Mouse (Mus musculus) CH12.LX (cell line): ENCODE results near the gene Vstm2l. TPM values are rescaled to one million over a fixed set of nuclear protein-coding genes. Genes with fewer than 3 reads are reported as not detected.

Experiments
- DNase-seq: peaks from one replicate; pipeline ENCODE4 v3.0.0-alpha.2; 2013; ENCODE audit errors: extremely low read depth
- H3K27ac ChIP-seq: 2 replicates; pipeline ENCODE4 v1.5.1; 2012; ENCODE audit warnings: low read depth, mild to moderate bottlenecking, control low read depth, moderate library complexity; ENCODE audit not compliant: insufficient read depth
- H3K27me3 ChIP-seq: replicated peaks from 2 replicates; pipeline ENCODE3; 2012; ENCODE audit warnings: inconsistent platforms
- H3K36me3 ChIP-seq, 2 experiments: replicated peaks in 1 of 2; 2 replicates each; pipeline versions ENCODE3 to v1.6.1; 2012; ENCODE audit warnings: inconsistent platforms in 1 of 2, low read length in 1 of 2, mild to moderate bottlenecking in 1 of 2, mixed read lengths in 1 of 2, moderate library complexity in 1 of 2; ENCODE audit not compliant: control insufficient read depth in 1 of 2, insufficient read depth in 1 of 2
- H3K4me1 ChIP-seq, 2 experiments: 2 replicates each; pipeline ENCODE4 v1.6.1; 2012; ENCODE audit warnings: inconsistent platforms in 1 of 2, moderate library complexity in 1 of 2; ENCODE audit not compliant: insufficient read depth in 2 of 2, control insufficient read depth in 1 of 2
- H3K4me2 ChIP-seq: 2 replicates; pipeline ENCODE4 v1.6.1; 2012; ENCODE audit warnings: low read depth, mild to moderate bottlenecking, control low read depth; ENCODE audit not compliant: poor library complexity, insufficient read depth, severe bottlenecking
- H3K4me3 ChIP-seq, 3 experiments: fragments of 150-350 bp in 1 of 3; sonication (generic) in 1 of 3; replicated peaks in 1 of 3; 2 replicates each; pipeline versions ENCODE3 to v1.5.1; 2011 to 2012; ENCODE audit warnings: low read depth in 2 of 3, low read length in 2 of 3, mild to moderate bottlenecking in 2 of 3, moderate library complexity in 2 of 3, control low read depth in 1 of 3, improper control_type of control experiment in 1 of 3, inconsistent platforms in 1 of 3, mixed read lengths in 1 of 3; ENCODE audit not compliant: poor library complexity in 1 of 3
- H3K79me2 ChIP-seq: replicated peaks from 2 replicates; pipeline ENCODE4 v1.6.1; 2012; ENCODE audit warnings: mild to moderate bottlenecking, moderate library complexity; ENCODE audit not compliant: control insufficient read depth, poor library complexity, insufficient read depth, severe bottlenecking; ENCODE audit errors: extremely low read depth
- H3K9ac ChIP-seq: 2 replicates; pipeline ENCODE4 v1.6.1; 2012; ENCODE audit warnings: low read depth, mild to moderate bottlenecking, control low read depth, moderate library complexity; ENCODE audit not compliant: insufficient read depth
- H3K9me3 ChIP-seq: replicated peaks from 2 replicates; pipeline ENCODE3; 2012; ENCODE audit warnings: low read length, inconsistent platforms, mixed read lengths
- CHD1 ChIP-seq: IDR thresholded peaks from 2 replicates; pipeline ENCODE4 v1.6.1; 2012; ENCODE audit warnings: low read depth, low read length, improper control_type of control experiment, inconsistent platforms
- E2F4 ChIP-seq: IDR thresholded peaks from 2 replicates; pipeline ENCODE4 v1.6.1; 2011; ENCODE audit warnings: low read depth, low read length, improper control_type of control experiment; ENCODE audit not compliant: insufficient replicate concordance
- HCFC1 ChIP-seq: IDR thresholded peaks from 2 replicates; pipeline ENCODE4 v1.6.1; 2012; ENCODE audit warnings: low read depth, mild to moderate bottlenecking, inconsistent platforms, low read length, improper control_type of control experiment
- KAT2A ChIP-seq: IDR thresholded peaks from 2 replicates; pipeline ENCODE4 v1.6.1; 2012; ENCODE audit warnings: low read length, improper control_type of control experiment, inconsistent platforms; ENCODE audit not compliant: insufficient replicate concordance
- MAFK ChIP-seq: IDR thresholded peaks from 2 replicates; pipeline ENCODE4 v1.6.1; 2011; ENCODE audit warnings: low read length, improper control_type of control experiment; ENCODE audit not compliant: insufficient replicate concordance
- MXI1 ChIP-seq: IDR thresholded peaks from 2 replicates; pipeline ENCODE4 v1.6.1; 2011; ENCODE audit warnings: mild to moderate bottlenecking, low read depth, low read length, improper control_type of control experiment
- MYC ChIP-seq: IDR thresholded peaks from 2 replicates; pipeline ENCODE4 v1.6.1; 2011; ENCODE audit warnings: low read depth, mild to moderate bottlenecking, improper control_type of control experiment, low read length
- POLR2A ChIP-seq: IDR thresholded peaks from 2 replicates; pipeline ENCODE4 v1.6.1; 2011; ENCODE audit warnings: low read depth, mild to moderate bottlenecking, improper control_type of control experiment, low read length
- POLR2AphosphoS2 ChIP-seq: IDR thresholded peaks from 2 replicates; pipeline ENCODE4 v1.6.1; 2011; ENCODE audit warnings: low read depth, low read length, improper control_type of control experiment
- UBTF ChIP-seq: IDR thresholded peaks from 2 replicates; pipeline ENCODE4 v1.6.1; 2012; ENCODE audit warnings: low read depth, mild to moderate bottlenecking, inconsistent platforms, low read length, improper control_type of control experiment, moderate library complexity
- ZMIZ1 ChIP-seq: IDR thresholded peaks from 2 replicates; pipeline ENCODE4 v1.6.1; 2012; ENCODE audit warnings: low read depth, mild to moderate bottlenecking, inconsistent platforms, low read length, improper control_type of control experiment
- dilution Hi-C: fragments of 300-500 bp; cut with MboI; formaldehyde crosslinking; loops from 2 replicates; pipeline ENCODE4 v1.14.3; 2020; ENCODE audit warnings: low sequenced_read_pairs; ENCODE audit not compliant: extremely low pct_unique_long_range_greater_than_20kb, extremely low pct_ligation_motif_present
- in situ Hi-C: fragments of 300-500 bp; cut with MboI; formaldehyde crosslinking; loops from 3 replicates; pipeline ENCODE4 v1.14.3; 2019; ENCODE audit warnings: low sequenced_read_pairs, low pct_ligation_motif_present, low pct_unique_long_range_greater_than_20kb, mixed read lengths
- polyA plus RNA-seq: library from polyadenylated mRNA; unstranded; fragments of >175 nt; gene quantifications from 2 replicates; pipeline ENCODE4 v1.2.1, GENCODE M21; 2012; ENCODE audit warnings: low read depth; ENCODE audit not compliant: insufficient read length
- total RNA-seq, 2 experiments: library from RNA; depleted of rRNA; stranded (reverse); fragments of 300-350 nt in 1 of 2; fragments of >200 nt in 1 of 2; gene quantifications; 2 replicates each; pipeline ENCODE4 v1.2.3; 2012 to 2014

The Vstm2l gene
- total and polyA plus RNA-seq, 3 experiments = not detected

DNA sequence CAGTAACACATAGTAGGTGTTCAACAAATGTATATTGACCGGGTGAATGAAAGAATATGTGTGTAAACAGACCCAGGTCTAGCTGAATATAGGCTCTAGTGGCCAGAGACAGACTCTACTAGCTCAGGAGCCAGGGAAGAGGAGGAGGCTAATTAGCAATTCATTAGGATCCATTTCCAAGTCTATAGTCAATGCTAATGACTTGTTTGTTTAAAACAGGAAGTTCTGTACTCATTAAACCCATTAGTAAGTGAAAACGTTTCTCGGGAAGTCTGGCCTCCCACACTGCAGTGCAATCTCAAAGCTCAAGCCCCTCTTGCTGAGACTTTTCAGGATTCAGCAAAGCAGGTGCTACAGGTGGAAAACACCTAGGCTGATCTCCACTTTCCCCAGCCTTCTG is 53.4 kb downstream of the Vstm2l start:
- no peak for TF ChIP-seq ZMIZ1
- TF ChIP-seq UBTF = no peak
- DNase-seq = no peak
- Histone ChIP-seq H3K4me2 (no peak overlapping the region), H3K9me3 (no peaks in the 10 kb centered on the region), H3K4me1 (no peaks in the 10 kb centered on the region), H3K36me3 (no peaks in the 10 kb centered on the region), H3K9ac (no peak overlapping the region), H3K79me2 (no peaks in the 10 kb centered on the region), H3K4me3 (no peak overlapping the region), H3K27me3 (peaks cover 14% of the 10 kb centered on the region), H3K27ac (no peak overlapping the region)
- dilution Hi-C loops (no loop called here), in situ Hi-C loops (no loop called here)

DNA sequence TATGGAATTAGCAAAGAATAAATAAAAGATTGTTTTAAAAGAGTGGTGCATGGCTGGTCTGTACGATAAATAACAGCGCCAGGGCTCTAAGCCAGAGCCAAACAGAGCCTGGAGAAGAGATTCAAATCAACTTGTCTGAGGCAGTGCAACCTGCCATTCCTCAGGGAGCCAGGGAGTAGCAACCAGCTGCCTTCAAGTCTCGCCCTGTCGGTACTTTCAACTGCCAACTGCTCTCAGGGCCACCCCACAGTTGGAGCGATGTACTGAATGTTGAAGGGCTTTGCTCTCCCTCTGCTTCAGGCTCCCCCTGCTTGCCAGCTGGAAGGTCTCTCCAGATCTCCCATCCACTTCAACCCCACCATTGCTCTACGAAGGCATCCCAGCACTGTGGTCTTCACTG is 55.7 kb downstream of the Vstm2l start:
- no peaks in the 10 kb centered on the region for H3K36me3 ChIP-seq
- TF ChIP-seq HCFC1 (no peak), MXI1 (no peak), MYC (no peak), E2F4 (no peak), POLR2AphosphoS2 (no peak), CHD1 (no peak), ZMIZ1 (no peak)
- in situ Hi-C loops = no loop called here
- no peak overlapping the region for H3K27ac ChIP-seq
- H3K27me3 ChIP-seq = peaks cover 20% of the 10 kb centered on the region
- H3K4me1 ChIP-seq = no peaks in the 10 kb centered on the region
- dilution Hi-C loops = no loop called here
- no peak overlapping the region for H3K9ac ChIP-seq
- H3K4me3 ChIP-seq = no peak overlapping the region
- H3K4me2 ChIP-seq = no peak overlapping the region
- H3K9me3 ChIP-seq = no peaks in the 10 kb centered on the region
- H3K79me2 ChIP-seq = no peaks in the 10 kb centered on the region
- no peak for DNase-seq

DNA sequence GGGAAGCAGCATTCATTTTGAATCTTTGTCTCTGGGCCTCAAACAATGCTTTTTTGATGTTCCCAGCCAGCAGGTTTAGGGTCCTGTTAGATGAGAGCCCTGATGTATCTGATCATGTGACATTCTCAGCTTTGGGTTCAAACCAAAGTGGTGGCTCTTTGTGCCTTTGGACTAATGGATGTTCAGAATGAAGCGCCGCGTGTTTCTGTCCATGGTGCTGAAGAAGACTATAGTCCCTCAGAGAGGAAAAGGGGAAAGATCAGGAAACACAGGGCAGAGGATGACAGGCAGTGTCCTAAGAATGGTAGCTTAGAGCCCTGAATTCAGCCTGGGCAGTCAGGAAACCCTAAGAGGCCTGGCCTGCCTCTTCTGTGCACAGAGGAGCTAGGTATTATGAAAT is 56.2 kb downstream of the Vstm2l start:
- in situ Hi-C loops (no loop called here), dilution Hi-C loops (no loop called here)
- Histone ChIP-seq H3K9me3 (no peaks in the 10 kb centered on the region), H3K4me1 (no peaks in the 10 kb centered on the region), H3K27ac (no peak overlapping the region), H3K27me3 (peaks cover 19% of the 10 kb centered on the region), H3K9ac (no peak overlapping the region), H3K4me2 (no peak overlapping the region), H3K36me3 (no peaks in the 10 kb centered on the region), H3K4me3 (no peak overlapping the region), H3K79me2 (no peaks in the 10 kb centered on the region)
- TF ChIP-seq KAT2A (no peak), MAFK (no peak), POLR2AphosphoS2 (no peak), POLR2A (no peak)
- DNase-seq = peak; percentile 20
